Mouse (Mus musculus): ENCODE results near the gene Ccl6. TPM values are rescaled to one million over a fixed set of nuclear protein-coding genes. Genes with fewer than 3 reads are reported as not detected.

The Ccl6 gene
- total RNA-seq, 1 experiment from 2014 or later = 6.3 TPM

GRCm38 (mm10) chr11:83604698-83605097 lies 11.8 kb upstream of the Ccl6 start:
- ATAC-seq (replicated peaks in 1 of 2; ENCODE audit: insufficient read depth in 1 of 2, low FRiP score in 2 of 2, low TSS enrichment in 1 of 2, low read depth in 1 of 2, poor library complexity in 2 of 2, severe bottlenecking in 2 of 2) = peak in 1 of 2 experiments; percentile 60; a peak in 1 of 4 replicates

GRCm38 (mm10) chr11:83603399-83603798 lies 10.5 kb upstream of the Ccl6 start:
- no peak for ATAC-seq (replicated peaks in 1 of 2; ENCODE audit: insufficient read depth in 1 of 2, low FRiP score in 2 of 2, low TSS enrichment in 1 of 2, low read depth in 1 of 2, poor library complexity in 2 of 2, severe bottlenecking in 2 of 2)

GRCm38 (mm10) chr11:83600576-83600975 lies 7.7 kb upstream of the Ccl6 start:
- no peak for ATAC-seq (replicated peaks in 1 of 2; ENCODE audit: insufficient read depth in 1 of 2, low FRiP score in 2 of 2, low TSS enrichment in 1 of 2, low read depth in 1 of 2, poor library complexity in 2 of 2, severe bottlenecking in 2 of 2)

GRCm38 (mm10) chr11:83598991-83599390 lies 6.1 kb upstream of the Ccl6 start:
- no peak for ATAC-seq (replicated peaks in 1 of 2; ENCODE audit: insufficient read depth in 1 of 2, low FRiP score in 2 of 2, low TSS enrichment in 1 of 2, low read depth in 1 of 2, poor library complexity in 2 of 2, severe bottlenecking in 2 of 2)

GRCm38 (mm10) chr11:83598207-83598837 lies 5.4 kb upstream of the Ccl6 start:
- ATAC-seq (replicated peaks in 1 of 2; ENCODE audit: insufficient read depth in 1 of 2, low FRiP score in 2 of 2, low TSS enrichment in 1 of 2, low read depth in 1 of 2, poor library complexity in 2 of 2, severe bottlenecking in 2 of 2) = no peak

GRCm38 (mm10) chr11:83597796-83598195 lies 4.9 kb upstream of the Ccl6 start:
- ATAC-seq (replicated peaks in 1 of 2; ENCODE audit: insufficient read depth in 1 of 2, low FRiP score in 2 of 2, low TSS enrichment in 1 of 2, low read depth in 1 of 2, poor library complexity in 2 of 2, severe bottlenecking in 2 of 2) = no peak

- peak; percentile 42 to 46; a peak in 1 of 4 replicates for ATAC-seq (replicated peaks in 1 of 2; ENCODE audit: insufficient read depth in 1 of 2, low FRiP score in 2 of 2, low TSS enrichment in 1 of 2, low read depth in 1 of 2, poor library complexity in 2 of 2, severe bottlenecking in 2 of 2)
Observed at GRCm38 (mm10) chr11:83595669-83596455, 3.0 kb upstream of the Ccl6 start.

- no peak for ATAC-seq (replicated peaks in 1 of 2; ENCODE audit: insufficient read depth in 1 of 2, low FRiP score in 2 of 2, low TSS enrichment in 1 of 2, low read depth in 1 of 2, poor library complexity in 2 of 2, severe bottlenecking in 2 of 2)
Observed at GRCm38 (mm10) chr11:83593453-83593852, 566 bp upstream of the Ccl6 start.

- no peak for ATAC-seq (replicated peaks in 1 of 2; ENCODE audit: insufficient read depth in 1 of 2, low FRiP score in 2 of 2, low TSS enrichment in 1 of 2, low read depth in 1 of 2, poor library complexity in 2 of 2, severe bottlenecking in 2 of 2)
Observed at GRCm38 (mm10) chr11:83584232-83584631, 8.7 kb downstream of the Ccl6 start.

- ATAC-seq (replicated peaks in 1 of 2; ENCODE audit: insufficient read depth in 1 of 2, low FRiP score in 2 of 2, low TSS enrichment in 1 of 2, low read depth in 1 of 2, poor library complexity in 2 of 2, severe bottlenecking in 2 of 2) = no peak
Observed at GRCm38 (mm10) chr11:83583450-83583754, 9.5 kb downstream of the Ccl6 start.

GRCm38 (mm10) chr11:83582626-83583449 lies 10.0 kb downstream of the Ccl6 start:
- no peak for ATAC-seq (replicated peaks in 1 of 2; ENCODE audit: insufficient read depth in 1 of 2, low FRiP score in 2 of 2, low TSS enrichment in 1 of 2, low read depth in 1 of 2, poor library complexity in 2 of 2, severe bottlenecking in 2 of 2)

GRCm38 (mm10) chr11:83581626-83582610 lies 11.0 kb downstream of the Ccl6 start:
- no peak for ATAC-seq (replicated peaks in 1 of 2; ENCODE audit: insufficient read depth in 1 of 2, low FRiP score in 2 of 2, low TSS enrichment in 1 of 2, low read depth in 1 of 2, poor library complexity in 2 of 2, severe bottlenecking in 2 of 2)

GRCm38 (mm10) chr11:83580699-83581232 lies 12.1 kb downstream of the Ccl6 start:
- ATAC-seq (replicated peaks in 1 of 2; ENCODE audit: insufficient read depth in 1 of 2, low FRiP score in 2 of 2, low TSS enrichment in 1 of 2, low read depth in 1 of 2, poor library complexity in 2 of 2, severe bottlenecking in 2 of 2) = no peak

- no peak for ATAC-seq (replicated peaks in 1 of 2; ENCODE audit: insufficient read depth in 1 of 2, low FRiP score in 2 of 2, low TSS enrichment in 1 of 2, low read depth in 1 of 2, poor library complexity in 2 of 2, severe bottlenecking in 2 of 2)
Observed at GRCm38 (mm10) chr11:83578999-83579398, 13.9 kb downstream of the Ccl6 start.

- ATAC-seq (replicated peaks in 1 of 2; ENCODE audit: insufficient read depth in 1 of 2, low FRiP score in 2 of 2, low TSS enrichment in 1 of 2, low read depth in 1 of 2, poor library complexity in 2 of 2, severe bottlenecking in 2 of 2) = peak in 1 of 2 experiments; percentile 33; a peak in 2 of 4 replicates
Observed at GRCm38 (mm10) chr11:83578186-83578760, 14.6 kb downstream of the Ccl6 start, which contains the start of gene Ccl9. Gene Ccl9 (minus strand): TSS chr11:83578636.

- ATAC-seq (replicated peaks in 1 of 2; ENCODE audit: insufficient read depth in 1 of 2, low FRiP score in 2 of 2, low TSS enrichment in 1 of 2, low read depth in 1 of 2, poor library complexity in 2 of 2, severe bottlenecking in 2 of 2) = peak; percentile 57
Observed at GRCm38 (mm10) chr11:83576927-83577555, 15.8 kb downstream of the Ccl6 start.
